Comparison of ENCODE assay signal across 19 mouse cellular contexts in genomic region chrX:10063781-10064180, GRCm38 (mm10). TPM values are rescaled to one million over a fixed set of nuclear protein-coding genes. Genes with fewer than 3 reads are reported as not detected.
DNase-seq lines count a peak whose midpoint lies in the region; ATAC-seq and TF ChIP-seq lines count a peak whose summit lies in the region.
"Had no signal": no experiment of that assay in that cellular context is flagged by ENCODE, and none has a peak within 500 bp of the region (broad histone marks: within the 10 kb centered on the region; RNA-seq: fewer than 3 reads in every experiment).

No protein-coding gene starts in this region.

- ATAC-seq in megakaryocyte progenitor cell, adult 5-6 weeks (replicated peaks; ENCODE audit: poor library complexity) = no peak
- ATAC-seq: Patski had no signal

- TF ChIP-seq POLR2A in heart, adult 2 months (IDR thresholded peaks at IDR 0.05; ENCODE audit: insufficient read depth, low read depth, low read length) = no peak

- peak; percentile 10 for DNase-seq in cerebellum, adult 11 months
- no peak for DNase-seq in cerebellum, postnatal 25 days
- DNase-seq in heart, adult 11 months = peak; percentile 87
- no peak for DNase-seq in heart, adult 2 months
- peak; percentile 22 to 23 for DNase-seq in right cerebral cortex, postnatal 10 days (ENCODE audit: low spot score in 2 of 2)
- DNase-seq in right cerebral cortex, adult 2 months (ENCODE audit: low spot score in 2 of 2) = no peak
- no peak for DNase-seq in liver
- DNase-seq: kidney, adult 8-10 months; kidney, postnatal 4 days; lung, embryonic 14.5 days; thymus, adult 2 months had no signal

- intact Hi-C loops in heart, adult 2 months (cut with DNase I) = no loop called here

- H3K4me1 ChIP-seq in heart, adult 2 months (ENCODE audit: control insufficient read depth, insufficient read depth, low read length) = no peaks in the 10 kb centered on the region
- H3K4me1 ChIP-seq: heart, embryonic 13.5 days; limb, embryonic 15.5 days; neural tube, embryonic 13.5 days had no signal

- no peaks in the 10 kb centered on the region for H3K79me2 ChIP-seq in heart, adult 2 months (replicated peaks; ENCODE audit: control insufficient read depth, insufficient read depth, low read length)

- H3K27me3 ChIP-seq in heart, adult 2 months (ENCODE audit: control insufficient read depth, insufficient read depth, low read length) = no peaks in the 10 kb centered on the region
- H3K27me3 ChIP-seq: heart, embryonic 13.5 days; limb, embryonic 15.5 days; neural tube, embryonic 13.5 days had no signal

- no peak overlapping the region for H3K4me3 ChIP-seq in heart, adult 2 months
- H3K4me3 ChIP-seq: heart, embryonic 13.5 days; limb, embryonic 15.5 days; neural tube, embryonic 13.5 days had no signal

- no peak overlapping the region for H3K27ac ChIP-seq in heart, adult 2 months
- H3K27ac ChIP-seq: heart, embryonic 13.5 days; limb, embryonic 15.5 days; neural tube, embryonic 13.5 days had no signal

- no peak for TF ChIP-seq CTCF in heart, adult 2 months (IDR thresholded peaks at IDR 0.05)

- H3K9ac ChIP-seq in heart, adult 2 months (ENCODE audit: low read depth, low read length) = no peak overlapping the region
- H3K9ac ChIP-seq: heart, embryonic 13.5 days; limb, embryonic 15.5 days; lung, embryonic 14.5 days; neural tube, embryonic 13.5 days had no signal

- no peaks in the 10 kb centered on the region for H3K36me3 ChIP-seq in heart, adult 2 months (ENCODE audit: control insufficient read depth, insufficient read depth, low read length)
- H3K36me3 ChIP-seq: heart, embryonic 13.5 days; limb, embryonic 15.5 days; neural tube, embryonic 13.5 days had no signal

- 44% methylated on average over 1 of the region's 1 CpGs for WGBS in heart, adult 2 months

- TF ChIP-seq EP300 in heart, adult 2 months (IDR thresholded peaks at IDR 0.05; ENCODE audit: insufficient read depth, low read depth, low read length) = no peak

RNA-seq across cellular contexts. Expression of gene Srpx, which starts 53.7 kb away (rescaled TPM):
- 1 to 10 TPM; 2.7 to 4.2 TPM for total RNA-seq in heart, adult 2 months (2021)
- polyA plus RNA-seq in heart, adult 2 months (2012; rRNA removed) = 5.2 and 7.2 TPM in 2 replicates
- not detected in 2 replicates for total RNA-seq in megakaryocyte progenitor cell, adult 5-6 weeks (2015)
- total RNA-seq in megakaryocyte progenitor cell, adult 5-6 weeks (2017) = not detected in 2 replicates
- total RNA-seq: hematopoietic stem cell, adult 5-6 weeks; megakaryocyte-erythroid progenitor cell, adult 5-6 weeks; monocyte, adult 5-6 weeks had no signal
- polyA plus RNA-seq: Patski had no signal

Comparison
In these comparisons a context has a peak if more than half of its experiments do, and no peak if none do; other contexts are left out.
1. DNase-seq: peak in cerebellum, adult 11 months (single experiment), heart, adult 11 months (single experiment) and right cerebral cortex, postnatal 10 days (2 of 2); none in cerebellum, postnatal 25 days (0 of 2), heart, adult 2 months (0 of 2), right cerebral cortex, adult 2 months (0 of 2) and liver (single experiment).